Mouse (Mus musculus) intestine, embryonic 14.5 days (tissue): ENCODE measurements around the gene Alk. TPM values are rescaled to one million over a fixed set of nuclear protein-coding genes. Genes with fewer than 3 reads are reported as not detected.

Experiments used
- ATAC-seq: fragments of 200-750 bp; cut with Nextera tagmentation; replicated peaks from 2 replicates; pipeline ENCODE4 v1.8.0; 2017; ENCODE audit warnings: low read depth, moderate number of reproducible peaks, moderate TSS enrichment, moderate library complexity; ENCODE audit not compliant: low FRiP score, low TSS enrichment
- DNase-seq: peaks from one replicate; pipeline ENCODE4 v3.0.0-alpha.2; 2018; ENCODE audit warnings: low spot score
- H3K27ac ChIP-seq: fragments of 300-500 bp; sonication (generic); 2 replicates; pipeline ENCODE4 v1.5.1; 2014; ENCODE audit warnings: low read depth, mild to moderate bottlenecking, control low read depth
- H3K27me3 ChIP-seq: fragments of 300-500 bp; sonication (generic); replicated peaks from 2 replicates; pipeline ENCODE4 v1.6.1; 2014; ENCODE audit warnings: low read length, control low read depth; ENCODE audit not compliant: control insufficient read depth, insufficient read depth
- H3K36me3 ChIP-seq: fragments of 300-500 bp; sonication (generic); 2 replicates; pipeline ENCODE4 v1.6.1; 2014; ENCODE audit warnings: low read length, control low read depth; ENCODE audit not compliant: control insufficient read depth, insufficient read depth
- H3K4me1 ChIP-seq: fragments of 300-500 bp; sonication (generic); replicated peaks from 2 replicates; pipeline ENCODE4 v1.6.1; 2014; ENCODE audit warnings: low read length, control low read depth, mixed read lengths; ENCODE audit not compliant: control insufficient read depth, insufficient read depth
- H3K4me2 ChIP-seq: fragments of 300-500 bp; sonication (generic); 2 replicates; pipeline ENCODE4 v1.6.1; 2014; ENCODE audit warnings: low read length
- H3K4me3 ChIP-seq: fragments of 300-500 bp; sonication (generic); 2 replicates; pipeline ENCODE4 v1.5.1; 2014; ENCODE audit warnings: low read depth, low read length, control low read depth, mixed read lengths
- H3K9ac ChIP-seq: fragments of 300-500 bp; sonication (generic); 2 replicates; pipeline ENCODE4 v1.6.1; 2014; ENCODE audit warnings: mild to moderate bottlenecking, low read length
- H3K9me3 ChIP-seq: fragments of 300-500 bp; sonication (generic); 2 replicates; pipeline ENCODE4 v1.6.1; 2016; ENCODE audit warnings: low read length, control low read depth; ENCODE audit not compliant: control insufficient read depth
- WGBS: fragments of 180-500 bp; shearing (Covaris S2); extraction: QIAGEN DNeasy Blood & Tissue Kit; methylation state at CpG from one replicate; pipeline ENCODE4 v1.1.7; 2014; 5-methylcytosine and 5-hydroxymethylcytosine counted together
- polyA plus RNA-seq: library from polyadenylated mRNA; unstranded; fragments of >200 nt; fragmentation: Nextera tagmentation; extraction: Ambion mirVana; gene quantifications from 2 replicates; pipeline ENCODE4 v1.2.1, GENCODE M21; 2014

Gene Alk
- polyA plus RNA-seq, 1 experiment from 2014 or later, result 0.61 TPM

DNA sequence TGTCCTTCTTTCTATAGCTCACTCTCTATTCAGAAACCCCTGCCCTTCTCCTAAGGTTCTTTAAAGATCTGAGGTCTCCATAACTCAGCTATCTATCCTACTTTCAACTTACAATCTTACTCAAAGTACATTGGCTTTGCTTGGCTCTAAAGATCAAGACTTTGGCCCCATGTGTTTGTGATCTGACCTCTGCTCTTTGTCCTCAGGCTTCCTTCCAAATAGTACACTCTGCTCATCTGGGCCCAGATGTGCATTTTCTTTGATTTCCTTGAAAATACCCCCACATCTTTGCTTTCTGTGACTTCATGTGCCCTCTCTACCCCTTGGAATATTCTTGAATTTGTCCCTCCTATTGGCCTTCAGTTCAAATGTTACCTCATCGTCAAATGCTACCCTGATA is 417.4 kb downstream of the Alk start:
- Histone ChIP-seq H3K27me3 (no peaks in the 10 kb centered on the region), H3K4me1 (no peaks in the 10 kb centered on the region), H3K27ac (no peak overlapping the region), H3K9me3 (no peaks in the 10 kb centered on the region), H3K9ac (no peak overlapping the region), H3K4me3 (no peak overlapping the region), H3K36me3 (no peaks in the 10 kb centered on the region), H3K4me2 (no peak overlapping the region)
- WGBS, result 91% methylated on average over 1 of the region's 1 CpGs
- DNase-seq (no peak), ATAC-seq (no peak)

DNA sequence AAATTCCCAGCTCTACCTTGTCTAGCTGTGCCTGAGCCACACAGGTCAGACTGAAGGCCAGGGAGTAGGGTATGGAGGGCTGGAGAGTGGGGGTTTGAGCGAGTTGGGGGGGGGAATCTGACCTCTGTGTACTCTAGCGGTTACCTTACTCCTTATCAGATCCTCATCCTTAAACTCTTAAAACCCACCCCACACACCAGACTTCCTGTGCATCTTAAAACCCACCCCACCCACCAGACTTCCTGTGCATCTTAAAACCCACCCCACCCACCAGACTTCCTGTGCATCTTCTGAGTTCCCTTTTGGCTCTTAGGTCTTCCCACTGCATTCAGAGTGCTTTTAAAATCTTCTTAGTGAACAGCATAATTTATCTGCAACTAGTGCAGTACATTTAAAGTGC is 422.0 kb downstream of the Alk start:
- Histone ChIP-seq H3K4me2 (no peak overlapping the region), H3K27me3 (no peaks in the 10 kb centered on the region), H3K4me3 (no peak overlapping the region), H3K36me3 (no peaks in the 10 kb centered on the region), H3K4me1 (no peaks in the 10 kb centered on the region), H3K27ac (no peak overlapping the region), H3K9me3 (no peaks in the 10 kb centered on the region), H3K9ac (no peak overlapping the region)
- ATAC-seq (no peak), DNase-seq (no peak)
- WGBS, result 58% methylated on average over 2 of the region's 2 CpGs

DNA sequence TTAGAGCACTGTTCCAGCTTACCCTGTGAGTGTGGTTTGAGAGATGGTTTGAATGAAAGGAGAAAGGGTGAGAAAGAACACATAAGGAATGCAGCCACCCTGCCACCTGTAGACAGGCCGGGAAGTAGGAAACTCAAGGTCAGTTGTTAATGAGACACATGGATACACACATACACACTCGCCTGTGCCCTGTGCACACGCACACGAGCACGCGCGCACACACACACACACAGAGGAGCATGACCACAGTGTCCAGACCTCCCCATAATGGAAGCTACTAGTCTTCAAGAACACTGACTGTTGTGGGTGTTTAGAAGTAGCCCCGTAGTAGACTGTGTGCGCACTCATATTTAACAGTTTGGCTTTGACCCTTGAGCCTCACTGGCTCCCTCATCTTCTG is 424.2 kb downstream of the Alk start:
- no peak overlapping the region for H3K4me3 ChIP-seq
- H3K36me3 ChIP-seq, result no peaks in the 10 kb centered on the region
- no peaks in the 10 kb centered on the region for H3K4me1 ChIP-seq
- no peaks in the 10 kb centered on the region for H3K27me3 ChIP-seq
- H3K27ac ChIP-seq, result no peak overlapping the region
- H3K4me2 ChIP-seq, result no peak overlapping the region
- WGBS, result 93% methylated on average over 9 of the region's 9 CpGs
- no peak overlapping the region for H3K9ac ChIP-seq
- ATAC-seq (no peak), DNase-seq (no peak)
- H3K9me3 ChIP-seq, result no peaks in the 10 kb centered on the region

DNA sequence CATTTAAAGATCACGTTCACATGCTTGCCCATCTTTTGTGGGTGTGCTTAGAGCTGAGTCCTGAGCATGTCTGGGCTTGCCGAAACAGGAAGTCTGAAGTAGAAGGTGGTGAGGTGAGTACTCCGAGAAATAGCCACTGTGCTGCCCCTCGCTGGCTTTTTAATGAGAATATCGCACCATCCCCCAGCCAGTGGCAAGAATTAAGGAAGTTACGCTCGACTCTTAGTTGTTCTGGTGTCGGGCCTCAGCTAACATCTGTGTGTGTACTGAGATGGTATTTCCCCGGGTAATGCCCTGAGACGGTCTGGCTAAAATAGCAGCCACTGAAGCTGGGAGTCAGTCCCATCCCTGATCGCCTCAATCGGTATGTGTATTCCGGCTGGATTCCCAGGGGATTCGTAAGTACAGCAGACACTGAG is 424.7 kb downstream of the Alk start:
- Histone ChIP-seq H3K27ac (no peak overlapping the region), H3K9ac (no peak overlapping the region), H3K9me3 (no peaks in the 10 kb centered on the region), H3K4me1 (no peaks in the 10 kb centered on the region), H3K27me3 (no peaks in the 10 kb centered on the region), H3K4me2 (no peak overlapping the region), H3K4me3 (no peak overlapping the region), H3K36me3 (no peaks in the 10 kb centered on the region)
- WGBS, result 90% methylated on average over 14 of the region's 14 CpGs
- DNase-seq (no peak), ATAC-seq (no peak)

DNA sequence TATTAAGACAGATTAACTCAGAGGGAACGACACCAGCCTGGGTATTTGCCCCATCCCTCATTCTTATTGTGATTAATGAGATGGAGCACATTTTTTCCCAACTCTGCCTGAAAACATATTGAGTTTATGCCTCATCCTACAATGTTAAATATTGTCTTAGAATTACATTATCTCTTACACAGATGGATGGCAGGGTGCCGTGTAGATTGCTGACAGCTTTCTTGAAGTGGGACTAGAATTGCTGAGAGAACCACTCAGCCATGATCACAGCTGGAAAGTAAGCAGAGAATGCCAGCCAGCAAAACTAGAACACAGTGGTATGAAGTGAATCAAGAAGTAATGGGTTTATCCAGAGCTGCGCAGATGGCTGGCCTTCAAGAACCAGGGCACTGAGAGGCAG is 430.6 kb downstream of the Alk start:
- H3K9ac ChIP-seq, result no peak overlapping the region
- no peak for ATAC-seq
- H3K27ac ChIP-seq, result no peak overlapping the region
- no peak overlapping the region for H3K4me2 ChIP-seq
- no peak for DNase-seq
- H3K9me3 ChIP-seq, result no peaks in the 10 kb centered on the region
- H3K4me3 ChIP-seq, result no peak overlapping the region
- H3K36me3 ChIP-seq, result no peaks in the 10 kb centered on the region
- H3K27me3 ChIP-seq, result no peaks in the 10 kb centered on the region
- 65% methylated on average over 3 of the region's 3 CpGs for WGBS
- no peaks in the 10 kb centered on the region for H3K4me1 ChIP-seq

GRCm38 (mm10) chr17:72168152-72168551 is 436.3 kb downstream of the Alk start:
- H3K9me3 ChIP-seq, result no peaks in the 10 kb centered on the region
- WGBS, result 70% methylated on average over 5 of the region's 5 CpGs

GRCm38 (mm10) chr17:72158857-72159385 is 445.5 kb downstream of the Alk start:
- H3K9ac ChIP-seq, result no peak overlapping the region
- no peak overlapping the region for H3K27ac ChIP-seq
- WGBS, result 48% methylated on average over 5 of the region's 5 CpGs
- ATAC-seq, result no peak
- H3K4me2 ChIP-seq, result no peak overlapping the region
- H3K27me3 ChIP-seq, result no peaks in the 10 kb centered on the region
- H3K4me3 ChIP-seq, result no peak overlapping the region
- no peaks in the 10 kb centered on the region for H3K9me3 ChIP-seq
- H3K36me3 ChIP-seq, result no peaks in the 10 kb centered on the region
- DNase-seq, result no peak
- H3K4me1 ChIP-seq, result no peaks in the 10 kb centered on the region

More at GRCm38 (mm10) chr17:72168152-72168551, 436.3 kb downstream of the Alk start:
- DNase-seq (no peak), ATAC-seq (no peak)
- H3K27me3 ChIP-seq, result no peaks in the 10 kb centered on the region
- no peaks in the 10 kb centered on the region for H3K4me1 ChIP-seq
- H3K9ac ChIP-seq, result no peak overlapping the region
- H3K4me3 ChIP-seq, result no peak overlapping the region
- no peak overlapping the region for H3K4me2 ChIP-seq
- H3K27ac ChIP-seq, result no peak overlapping the region
- no peaks in the 10 kb centered on the region for H3K36me3 ChIP-seq

DNA sequence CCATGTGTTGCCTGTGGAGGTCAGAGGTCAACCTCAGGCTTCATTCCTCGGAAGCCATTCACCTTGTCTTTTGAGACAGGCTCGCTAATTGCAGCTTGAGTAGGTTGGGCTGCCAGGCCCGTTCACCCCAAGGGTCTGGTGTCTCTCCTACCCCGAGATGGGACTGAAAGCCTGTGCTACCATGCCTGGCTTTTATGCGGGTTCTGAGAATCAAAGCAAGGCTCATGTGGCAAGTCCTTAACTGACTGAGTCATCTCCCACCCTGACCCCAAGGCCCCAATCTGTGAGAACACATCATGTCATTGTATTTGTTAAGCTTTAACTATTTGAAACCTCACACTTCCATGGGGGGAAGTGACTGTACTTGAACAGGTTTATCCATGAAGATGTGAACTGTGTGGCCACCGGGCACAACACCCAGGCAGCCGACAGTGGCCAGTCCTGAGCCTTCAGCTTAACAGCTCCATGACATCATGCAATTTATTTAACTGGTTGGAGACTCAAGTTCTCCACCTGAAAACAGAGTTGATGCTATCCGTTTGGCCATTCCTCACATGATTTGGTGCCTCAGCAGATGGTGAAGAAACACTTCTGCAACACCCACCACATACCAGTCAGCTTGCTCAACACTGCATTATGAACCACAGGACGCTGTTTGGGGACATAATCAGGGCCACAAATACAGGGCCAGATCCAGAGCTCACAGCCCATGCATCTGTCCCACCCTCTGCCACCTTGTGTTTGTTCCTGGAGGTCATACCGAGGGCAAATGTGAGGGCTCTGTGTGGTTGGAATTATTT is 446.4 kb downstream of the Alk start:
- 62% methylated on average over 10 of the region's 10 CpGs for WGBS
- Histone ChIP-seq H3K36me3 (no peaks in the 10 kb centered on the region), H3K4me1 (no peaks in the 10 kb centered on the region), H3K9me3 (no peaks in the 10 kb centered on the region), H3K4me2 (no peak overlapping the region), H3K27ac (no peak overlapping the region), H3K9ac (no peak overlapping the region), H3K4me3 (no peak overlapping the region), H3K27me3 (no peaks in the 10 kb centered on the region)
- no peak for ATAC-seq
- DNase-seq, result no peak

GRCm38 (mm10) chr17:72153038-72153437 is 451.4 kb downstream of the Alk start:
- H3K27ac ChIP-seq, result no peak overlapping the region
- no peak for DNase-seq

More at GRCm38 (mm10) chr17:72153038-72153437, 451.4 kb downstream of the Alk start:
- no peaks in the 10 kb centered on the region for H3K9me3 ChIP-seq
- WGBS, result 76% methylated on average over 3 of the region's 3 CpGs
- H3K36me3 ChIP-seq, result no peaks in the 10 kb centered on the region
- H3K4me3 ChIP-seq, result no peak overlapping the region
- no peak overlapping the region for H3K4me2 ChIP-seq
- H3K9ac ChIP-seq, result no peak overlapping the region
- no peaks in the 10 kb centered on the region for H3K27me3 ChIP-seq
- H3K4me1 ChIP-seq, result no peaks in the 10 kb centered on the region
- ATAC-seq, result no peak
